Mouse (Mus musculus): ENCODE results near the gene Pros1.

Gene Pros1

GRCm38 (mm10) chr16:62861455-62861854 lies 7.3 kb downstream of the Pros1 start:
- DNase-seq: no peak

DNA sequence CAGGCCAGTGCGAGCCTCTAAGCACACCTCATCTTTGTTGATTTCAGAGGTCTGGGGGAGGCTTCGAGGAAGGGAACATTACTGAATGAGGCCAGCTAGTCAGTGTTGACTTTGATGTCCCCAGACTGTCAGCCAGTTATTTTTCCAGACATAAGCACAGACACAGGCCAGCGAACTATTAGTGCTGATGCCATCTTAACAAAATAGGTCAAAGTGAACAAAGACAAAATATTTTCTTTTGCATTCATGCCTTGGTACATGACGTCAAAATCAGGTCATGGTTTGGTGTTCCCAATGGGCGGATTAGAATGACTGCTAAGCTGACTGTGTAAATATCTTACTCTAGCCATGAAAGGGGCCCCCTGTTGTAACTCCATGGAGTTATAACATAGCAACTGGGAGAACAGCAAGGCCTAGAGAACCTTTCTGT lies 18.6 kb downstream of the Pros1 start:
- no peak for DNase-seq

- DNase-seq: no peak
Observed at GRCm38 (mm10) chr16:62873180-62873579, 19.1 kb downstream of the Pros1 start.

- no peak for DNase-seq
Observed at GRCm38 (mm10) chr16:62874065-62874464, 20.0 kb downstream of the Pros1 start.

DNA sequence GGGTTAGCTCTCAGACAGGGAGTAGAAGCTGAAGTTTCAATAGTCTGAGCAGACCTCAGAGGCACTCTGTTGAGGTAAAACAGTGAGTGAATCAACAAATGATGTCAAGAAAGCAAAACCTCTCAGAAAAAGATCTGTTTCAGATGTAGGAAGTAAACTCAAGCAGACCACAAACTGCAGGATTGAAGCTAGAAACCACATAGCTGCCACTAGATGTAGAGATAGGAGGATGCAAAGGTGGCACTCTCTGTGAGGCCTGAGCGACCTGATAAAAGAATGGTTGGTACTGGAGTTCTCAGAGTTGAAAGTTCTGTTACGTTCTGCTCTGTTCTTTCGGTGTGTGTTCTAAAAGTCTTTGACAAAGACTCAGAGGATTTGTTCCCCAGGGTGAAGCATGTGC lies 41.7 kb downstream of the Pros1 start:
- no peak for DNase-seq

GRCm38 (mm10) chr16:62911364-62911763 lies 57.3 kb downstream of the Pros1 start:
- DNase-seq: no peak

DNA sequence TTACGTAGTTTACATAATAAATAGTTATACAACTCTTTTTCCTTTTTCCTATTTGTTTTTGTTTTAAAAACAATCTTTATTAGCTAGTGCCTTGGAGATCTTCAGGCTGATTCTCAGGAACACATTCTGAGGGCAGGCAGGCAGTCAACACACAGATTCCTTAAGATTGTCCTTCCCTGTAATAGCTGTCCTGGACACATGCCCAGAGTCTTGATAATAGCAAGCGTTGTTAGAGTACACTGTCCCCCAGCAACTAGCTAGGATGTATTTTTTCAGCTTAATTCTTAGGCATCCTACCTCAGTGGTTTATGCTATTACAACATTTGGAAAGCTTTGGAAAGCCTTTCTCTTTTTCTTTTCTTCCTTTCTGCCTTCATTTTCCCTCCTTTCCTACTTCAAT lies 58.1 kb downstream of the Pros1 start:
- no peak for DNase-seq

GRCm38 (mm10) chr16:62915530-62915929 lies 61.4 kb downstream of the Pros1 start:
- no peak for DNase-seq

- no peak for DNase-seq
Observed at GRCm38 (mm10) chr16:62922245-62922644, 68.1 kb downstream of the Pros1 start.

- no peak for DNase-seq
Observed at GRCm38 (mm10) chr16:62931341-62931740, 77.2 kb downstream of the Pros1 start.

- no peak for DNase-seq
Observed at GRCm38 (mm10) chr16:62936316-62936715, 82.2 kb downstream of the Pros1 start.

GRCm38 (mm10) chr16:62940388-62941003 lies 86.4 kb downstream of the Pros1 start:
- DNase-seq: no peak

- no peak for DNase-seq
Observed at GRCm38 (mm10) chr16:62941763-62942162, 87.7 kb downstream of the Pros1 start.

GRCm38 (mm10) chr16:62942418-62943410 lies 88.6 kb downstream of the Pros1 start:
- no peak for DNase-seq

- DNase-seq: no peak
Observed at GRCm38 (mm10) chr16:62958485-62958884, 104.4 kb downstream of the Pros1 start.

DNA sequence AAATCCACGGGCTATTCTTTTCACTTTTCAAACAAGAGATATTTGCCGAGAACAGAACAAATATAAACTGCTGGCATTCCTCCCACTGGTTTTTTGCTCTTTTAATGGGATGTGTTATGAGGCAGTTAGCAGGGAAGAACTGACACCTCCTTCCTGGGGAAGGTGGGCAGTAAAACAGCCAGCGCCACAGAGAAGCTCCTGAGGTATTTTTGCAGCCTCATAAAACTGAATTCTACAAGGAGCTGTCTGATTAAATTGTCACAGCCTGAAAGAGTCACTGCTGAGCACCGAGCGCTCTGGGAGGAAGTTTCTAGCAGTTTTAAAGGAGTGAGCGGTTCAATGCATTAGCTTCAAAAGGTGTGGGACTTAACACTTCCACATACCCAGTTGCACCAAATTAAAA lies 110.3 kb downstream of the Pros1 start:
- DNase-seq: no peak

DNA sequence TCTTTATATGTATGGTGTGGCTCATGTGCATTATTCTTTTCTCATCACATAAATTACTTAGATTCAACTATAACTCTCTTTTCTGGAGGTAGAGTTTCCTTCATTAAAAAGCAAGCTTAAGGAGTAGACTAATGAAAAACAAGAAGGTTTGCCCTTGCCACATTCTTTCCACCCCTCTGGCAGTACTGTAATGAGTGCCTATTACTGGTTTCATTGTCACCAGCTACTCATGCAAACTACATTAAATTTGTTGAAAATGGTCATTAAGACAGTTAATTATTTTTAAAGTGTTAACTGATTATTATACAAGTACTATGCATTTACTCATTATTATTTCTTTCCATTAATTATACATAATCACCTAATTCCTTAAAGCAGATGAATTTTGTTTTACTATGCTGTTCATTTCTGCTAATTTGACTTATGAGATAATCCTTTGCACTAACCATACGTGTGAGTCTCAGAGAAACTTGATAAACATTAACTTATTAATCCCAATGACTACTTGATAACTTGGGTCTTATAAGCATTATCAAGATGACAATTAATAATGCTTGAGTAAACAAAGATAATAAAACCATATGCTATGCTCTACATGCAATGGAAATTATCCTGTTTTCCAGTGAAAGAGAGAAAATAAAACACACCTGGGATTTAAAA lies 117.7 kb downstream of the Pros1 start:
- no peak for DNase-seq

- no peak for DNase-seq
Observed at GRCm38 (mm10) chr16:62974926-62975325, 120.8 kb downstream of the Pros1 start.
